Mouse (Mus musculus): ENCODE data around the gene Notch3. TPM values are rescaled to one million over a fixed set of nuclear protein-coding genes. Genes with fewer than 3 reads are reported as not detected.
"Not testable (repeated sequence)": the region's sequence is repeated elsewhere in the genome, so short reads cannot be mapped to it uniquely, and the experiment has no call there.

Gene Notch3
- polyA plus RNA-seq, 1 experiment: 14.8 TPM

DNA sequence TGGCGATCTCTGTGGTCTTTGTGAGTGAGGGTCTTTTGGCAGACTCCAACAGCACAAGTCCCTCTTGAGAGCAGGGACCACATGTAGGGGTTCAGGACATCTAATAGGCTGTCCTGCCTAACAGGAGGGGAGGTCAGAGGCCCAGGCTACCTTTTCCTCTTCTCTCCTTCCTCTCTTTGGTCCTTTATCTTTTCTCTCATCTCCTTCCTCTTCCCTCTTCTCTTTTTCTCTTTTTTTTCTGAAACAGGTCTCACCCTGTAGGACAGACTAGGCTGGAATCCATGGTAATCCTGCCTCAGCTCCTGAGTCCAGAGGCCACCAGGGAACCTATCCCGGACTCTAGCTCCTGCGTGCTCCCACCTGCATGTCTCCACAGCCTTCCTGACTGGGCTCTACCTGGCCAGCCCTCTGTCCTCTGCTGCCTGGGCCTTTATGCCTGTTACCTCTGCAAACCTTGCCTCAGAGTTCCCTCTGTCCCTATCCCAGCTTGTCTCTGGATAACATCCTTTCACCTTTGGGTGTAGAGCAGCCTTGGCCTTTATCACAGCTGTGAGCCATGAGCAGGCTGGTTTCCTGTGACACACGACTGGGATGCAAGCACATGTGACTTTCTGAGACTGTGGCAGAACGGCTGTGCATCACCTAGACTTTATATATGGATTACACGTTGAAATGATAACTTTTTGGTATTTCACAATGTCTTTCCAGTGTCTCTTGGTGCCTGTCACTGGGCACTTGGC is 57.3 kb downstream of the Notch3 start:
- H3K79me3 ChIP-seq (ENCODE audit: low read depth): no peaks in the 10 kb centered on the region
- H3K79me2 ChIP-seq (ENCODE audit: control insufficient read depth, insufficient read depth): no peaks in the 10 kb centered on the region
- no peaks in the 10 kb centered on the region for H3K27me3 ChIP-seq (ENCODE audit: control insufficient read depth, insufficient read depth, insufficient read length)
- TF ChIP-seq CEBPB (IDR thresholded peaks at IDR 0.05; ENCODE audit: low read depth) (no peak), MYOD1 (IDR thresholded peaks at IDR 0.05; ENCODE audit: control insufficient read depth, insufficient read length, low read depth) (no peak), MAX (IDR thresholded peaks at IDR 0.05) (no peak), FOSL1 (IDR thresholded peaks at IDR 0.05; ENCODE audit: insufficient read depth, low read length, poor library complexity, severe bottlenecking) (no peak), CTCF (IDR thresholded peaks at IDR 0.05; ENCODE audit: control insufficient read depth, insufficient read depth, insufficient read length) (no peak), USF1 (IDR thresholded peaks at IDR 0.05; ENCODE audit: low read depth) (no peak), MYOG (IDR thresholded peaks at IDR 0.05; ENCODE audit: control insufficient read depth, extremely low read depth, insufficient read length) (no peak)
- no peak overlapping the region for H3ac ChIP-seq (ENCODE audit: control insufficient read depth, insufficient read length, low read depth)
- H3K36me3 ChIP-seq (ENCODE audit: control insufficient read depth, insufficient read depth): no peaks in the 10 kb centered on the region
- no peak overlapping the region for H3K4me3 ChIP-seq (ENCODE audit: insufficient read depth, poor library complexity, severe bottlenecking)

- H3K79me2 ChIP-seq (ENCODE audit: control insufficient read depth, insufficient read depth); H3ac ChIP-seq (ENCODE audit: control insufficient read depth, insufficient read length, low read depth); H3K27me3 ChIP-seq (ENCODE audit: control insufficient read depth, insufficient read depth, insufficient read length); H3K4me3 ChIP-seq (ENCODE audit: insufficient read depth, poor library complexity, severe bottlenecking); H3K36me3 ChIP-seq (ENCODE audit: control insufficient read depth, insufficient read depth); H3K79me3 ChIP-seq (ENCODE audit: low read depth): not testable (repeated sequence)
Measured at GRCm38 (mm10) chr17:32108320-32109011, 58.2 kb downstream of the Notch3 start.

GRCm38 (mm10) chr17:32107877-32108276 is 58.8 kb downstream of the Notch3 start:
- no peaks in the 10 kb centered on the region for H3K27me3 ChIP-seq (ENCODE audit: control insufficient read depth, insufficient read depth, insufficient read length)
- no peaks in the 10 kb centered on the region for H3K79me2 ChIP-seq (ENCODE audit: control insufficient read depth, insufficient read depth)
- no peak overlapping the region for H3ac ChIP-seq (ENCODE audit: control insufficient read depth, insufficient read length, low read depth)
- H3K4me3 ChIP-seq (ENCODE audit: insufficient read depth, poor library complexity, severe bottlenecking): no peak overlapping the region
- no peaks in the 10 kb centered on the region for H3K79me3 ChIP-seq (ENCODE audit: low read depth)
- TF ChIP-seq CTCF (IDR thresholded peaks at IDR 0.05; ENCODE audit: control insufficient read depth, insufficient read depth, insufficient read length) (no peak), MYOD1 (IDR thresholded peaks at IDR 0.05; ENCODE audit: control insufficient read depth, insufficient read length, low read depth) (no peak), MAX (IDR thresholded peaks at IDR 0.05) (no peak), USF1 (IDR thresholded peaks at IDR 0.05; ENCODE audit: low read depth) (no peak), MYOG (IDR thresholded peaks at IDR 0.05; ENCODE audit: control insufficient read depth, extremely low read depth, insufficient read length) (no peak), FOSL1 (IDR thresholded peaks at IDR 0.05; ENCODE audit: insufficient read depth, low read length, poor library complexity, severe bottlenecking) (no peak), CEBPB (IDR thresholded peaks at IDR 0.05; ENCODE audit: low read depth) (no peak)
- H3K36me3 ChIP-seq (ENCODE audit: control insufficient read depth, insufficient read depth): no peaks in the 10 kb centered on the region

DNA sequence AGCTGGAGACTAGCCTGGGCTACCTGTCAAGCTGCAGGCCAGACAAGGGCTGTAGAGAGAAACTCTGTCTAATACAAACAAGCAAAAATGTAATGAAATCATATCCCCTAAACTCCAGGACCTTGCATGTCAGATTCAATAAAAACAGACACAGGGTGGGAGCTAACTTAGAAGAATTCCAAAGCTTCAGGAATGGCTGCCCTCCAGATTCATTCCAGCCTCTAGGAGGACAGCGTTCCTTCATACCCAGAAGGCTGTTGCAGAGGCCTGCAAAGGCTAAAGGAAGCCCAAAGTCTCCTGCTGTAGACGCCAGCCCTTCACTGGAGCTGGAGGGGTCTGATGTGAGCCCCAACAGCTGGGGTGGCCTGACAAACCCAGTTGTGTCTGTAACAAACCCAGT is 60.3 kb downstream of the Notch3 start:
- H3K27me3 ChIP-seq (ENCODE audit: control insufficient read depth, insufficient read depth, insufficient read length): no peaks in the 10 kb centered on the region
- no peaks in the 10 kb centered on the region for H3K79me2 ChIP-seq (ENCODE audit: control insufficient read depth, insufficient read depth)
- TF ChIP-seq MAX (IDR thresholded peaks at IDR 0.05) (no peak), CTCF (IDR thresholded peaks at IDR 0.05; ENCODE audit: control insufficient read depth, insufficient read depth, insufficient read length) (no peak), USF1 (IDR thresholded peaks at IDR 0.05; ENCODE audit: low read depth) (no peak), MYOD1 (IDR thresholded peaks at IDR 0.05; ENCODE audit: control insufficient read depth, insufficient read length, low read depth) (no peak), MYOG (IDR thresholded peaks at IDR 0.05; ENCODE audit: control insufficient read depth, extremely low read depth, insufficient read length) (no peak), FOSL1 (IDR thresholded peaks at IDR 0.05; ENCODE audit: insufficient read depth, low read length, poor library complexity, severe bottlenecking) (no peak), CEBPB (IDR thresholded peaks at IDR 0.05; ENCODE audit: low read depth) (no peak)
- H3K36me3 ChIP-seq (ENCODE audit: control insufficient read depth, insufficient read depth): no peaks in the 10 kb centered on the region
- H3K4me3 ChIP-seq (ENCODE audit: insufficient read depth, poor library complexity, severe bottlenecking): no peak overlapping the region
- no peak overlapping the region for H3ac ChIP-seq (ENCODE audit: control insufficient read depth, insufficient read length, low read depth)
- no peaks in the 10 kb centered on the region for H3K79me3 ChIP-seq (ENCODE audit: low read depth)

DNA sequence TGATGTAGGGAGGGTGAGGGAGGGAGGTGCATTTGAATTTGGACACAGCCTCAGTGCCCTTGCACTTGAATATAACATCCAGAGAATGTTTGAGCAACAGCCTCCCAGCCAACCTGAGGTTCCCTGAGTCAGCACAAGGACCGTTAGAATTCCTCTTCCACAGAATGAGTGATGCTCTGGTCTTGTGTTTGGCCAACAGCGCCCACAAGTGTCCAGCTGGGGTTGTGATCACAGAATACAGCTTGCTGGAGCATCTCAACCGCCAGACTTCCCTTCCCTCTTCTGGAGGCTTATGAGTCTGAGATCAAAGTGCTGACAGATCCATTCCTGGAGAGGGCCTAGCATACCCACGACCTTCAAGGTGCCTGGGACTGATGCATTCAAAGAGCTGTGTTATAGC is 63.6 kb downstream of the Notch3 start:
- Histone ChIP-seq H3ac (ENCODE audit: control insufficient read depth, insufficient read length, low read depth) (no peak overlapping the region), H3K79me2 (ENCODE audit: control insufficient read depth, insufficient read depth) (no peaks in the 10 kb centered on the region), H3K27me3 (ENCODE audit: control insufficient read depth, insufficient read depth, insufficient read length) (no peaks in the 10 kb centered on the region), H3K79me3 (ENCODE audit: low read depth) (no peaks in the 10 kb centered on the region), H3K36me3 (ENCODE audit: control insufficient read depth, insufficient read depth) (no peaks in the 10 kb centered on the region), H3K4me3 (ENCODE audit: insufficient read depth, poor library complexity, severe bottlenecking) (no peak overlapping the region)
- TF ChIP-seq USF1 (IDR thresholded peaks at IDR 0.05; ENCODE audit: low read depth): no peak
- no peak for TF ChIP-seq MYOD1 (IDR thresholded peaks at IDR 0.05; ENCODE audit: control insufficient read depth, insufficient read length, low read depth)
- no peak for TF ChIP-seq MAX (IDR thresholded peaks at IDR 0.05)
- TF ChIP-seq CEBPB (IDR thresholded peaks at IDR 0.05; ENCODE audit: low read depth): no peak
- no peak for TF ChIP-seq MYOG (IDR thresholded peaks at IDR 0.05; ENCODE audit: control insufficient read depth, extremely low read depth, insufficient read length)
- no peak for TF ChIP-seq FOSL1 (IDR thresholded peaks at IDR 0.05; ENCODE audit: insufficient read depth, low read length, poor library complexity, severe bottlenecking)
- no peak for TF ChIP-seq CTCF (IDR thresholded peaks at IDR 0.05; ENCODE audit: control insufficient read depth, insufficient read depth, insufficient read length)

Data from C2C12 (cell line).